Mouse (Mus musculus) inflammation-experienced regulatory T-cells (primary cell): ENCODE data around the gene Defa23. TPM values are rescaled to one million over a fixed set of nuclear protein-coding genes. Genes with fewer than 3 reads are reported as not detected.

Source experiments
- polyA plus RNA-seq, 2 experiments: library from polyadenylated mRNA; unstranded; fragments of 100-300 nt; shearing (Covaris generic); gene quantifications; one replicate each; pipeline ENCODE4 v1.2.1; 2017

Defa23 gene
- not detected for polyA plus RNA-seq

GRCm38 (mm10) chr8:21054747-21055146, at the start of gene Defa23:
Defa23 (plus strand) TSS chr8:21055047.

DNA sequence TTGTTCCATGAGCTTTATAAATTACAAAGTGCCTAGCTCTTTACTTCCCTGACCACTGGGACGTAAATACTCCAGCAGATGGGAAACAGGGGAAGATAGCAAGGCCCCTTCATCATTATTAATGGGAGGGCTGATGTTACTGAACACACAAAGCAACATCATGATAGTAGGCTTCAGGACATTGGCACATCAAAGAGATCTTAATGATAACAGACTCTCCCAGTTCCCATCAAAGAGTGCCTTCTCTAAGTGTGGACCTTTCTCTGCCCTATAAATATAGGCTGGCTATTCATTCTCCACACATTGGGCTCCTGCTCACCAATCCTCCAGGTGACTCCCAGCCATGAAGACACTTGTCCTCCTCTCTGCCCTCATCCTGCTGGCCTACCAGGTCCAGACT, 29.6 kb upstream of the Defa23 start, which contains the start of gene Defa21:
Gene Defa21 (plus strand): TSS at position 301 of the 400 bp plus-strand sequence.

GRCm38 (mm10) chr8:21064738-21065137, 9.9 kb downstream of the Defa23 start, which contains the start of gene Defa35:
Defa35 (plus strand) TSS chr8:21065038.

GRCm38 (mm10) chr8:21084142-21084541, 29.3 kb downstream of the Defa23 start, which contains the start of gene Defa25:
Defa25 (plus strand) TSS chr8:21084442.

DNA sequence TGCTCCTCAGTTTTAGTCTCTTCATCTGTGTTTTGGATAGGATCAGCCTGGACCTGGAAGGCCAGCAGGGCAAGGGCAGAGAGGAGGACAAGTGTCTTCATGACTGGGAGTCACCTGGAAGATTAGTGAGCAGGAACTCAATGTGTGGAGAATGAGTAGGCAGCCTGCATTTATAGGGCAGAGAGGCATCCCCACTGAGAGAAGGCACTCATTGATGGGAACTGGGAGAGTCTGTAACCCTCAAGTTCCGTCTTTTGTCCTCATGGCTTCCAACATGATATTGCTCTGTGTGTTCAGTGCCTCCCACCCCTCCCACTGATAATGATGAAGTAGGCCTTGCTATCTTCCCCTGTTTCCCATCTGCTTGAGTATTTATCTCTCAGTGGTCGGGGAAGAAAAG, 41.1 kb downstream of the Defa23 start, which contains the start of gene Gm14851:
Gene Gm14851 (minus strand): TSS at position 101 of the 400 bp plus-strand sequence.

Other genes starting within 250 kb of the Defa23 start
- gene Defb33, start 162.4 kb upstream of the Defa23 start, polyA plus RNA-seq, result not detected
- not detected for gene Gm15056, start 152.4 kb upstream of the Defa23 start, polyA plus RNA-seq
- gene Gm6040, start 133.0 kb upstream of the Defa23 start, polyA plus RNA-seq, result not detected
- under 1 TPM in 1 of 2 experiments, not detected in 1; 0.67 TPM for gene AY761185, start 110.3 kb upstream of the Defa23 start, polyA plus RNA-seq
- not detected for gene Defa21, start 29.5 kb upstream of the Defa23 start, polyA plus RNA-seq
- not detected for gene Defa35, start 10.0 kb downstream of the Defa23 start, polyA plus RNA-seq
- not detected for gene Defa25, start 29.4 kb downstream of the Defa23 start, polyA plus RNA-seq
- 1 to 10 TPM in 1 of 2 experiments, under 1 TPM in 1; 0.60 to 1.9 TPM for gene Gm14851, start 41.0 kb downstream of the Defa23 start, polyA plus RNA-seq
- gene Defa30, start 79.6 kb downstream of the Defa23 start, polyA plus RNA-seq, result not detected
- gene Defa22, start 107.2 kb downstream of the Defa23 start, polyA plus RNA-seq, result not detected
- not detected for gene Defa31, start 136.6 kb downstream of the Defa23 start, polyA plus RNA-seq
- gene Gm15293, start 146.5 kb downstream of the Defa23 start, polyA plus RNA-seq, result not detected
- not detected for gene Gm15292, start 194.7 kb downstream of the Defa23 start, polyA plus RNA-seq